Mouse (Mus musculus): ENCODE results near the gene Gm10330. TPM values are rescaled to one million over a fixed set of nuclear protein-coding genes. Genes with fewer than 3 reads are reported as not detected.
"Not testable (repeated sequence)": the region's sequence is repeated elsewhere in the genome, so short reads cannot be mapped to it uniquely, and the experiment has no call there.

Gene Gm10330
- total RNA-seq (2022), result not detected

- DNase-seq (ENCODE audit: low spot score), result not testable (repeated sequence)
These were observed at the start of gene Gm10330 for GRCm38 (mm10) chr12:23780165-23780564. Gene Gm10330, minus strand, starts transcription at chr12:23780265.

GRCm38 (mm10) chr12:23800776-23801175, 20.7 kb upstream of the Gm10330 start:
- DNase-seq (ENCODE audit: low spot score), result not testable (repeated sequence)

- DNase-seq (ENCODE audit: low spot score), result not testable (repeated sequence)
These were observed 20.3 kb upstream of the Gm10330 start for GRCm38 (mm10) chr12:23800366-23800765.

Data from heart, adult 8-10 months (tissue).